Mouse (Mus musculus) myocyte (in vitro differentiated cells): ENCODE data around the gene Gm20388. TPM values are rescaled to one million over a fixed set of nuclear protein-coding genes. Genes with fewer than 3 reads are reported as not detected.

Experiments
- H3K27me3 ChIP-seq: one replicate; pipeline ENCODE4 v1.6.1; 2011; ENCODE audit not compliant: control insufficient read depth, insufficient read depth, insufficient read length
- H3K36me3 ChIP-seq: one replicate; pipeline ENCODE4 v1.6.1; 2011; ENCODE audit not compliant: control insufficient read depth, insufficient read depth
- H3K4me2 ChIP-seq: one replicate; pipeline ENCODE4 v1.6.1; 2011; ENCODE audit warnings: low read depth, control low read depth
- H3K4me3 ChIP-seq: one replicate; pipeline ENCODE4 v1.5.1; 2011; ENCODE audit warnings: mild to moderate bottlenecking, control low read depth, moderate library complexity
- H3K79me2 ChIP-seq: one replicate; pipeline ENCODE4 v1.6.1; 2011; ENCODE audit not compliant: control insufficient read depth, insufficient read depth
- H3ac ChIP-seq: one replicate; pipeline ENCODE4 v1.6.1; 2011; ENCODE audit not compliant: control insufficient read depth, insufficient read length
- CEBPB ChIP-seq: IDR thresholded peaks from 2 replicates; pipeline ENCODE4 v1.6.1; 2011; ENCODE audit warnings: mild to moderate bottlenecking, moderate library complexity; ENCODE audit not compliant: poor library complexity, insufficient read depth, severe bottlenecking
- E2F4 ChIP-seq: IDR thresholded peaks from one replicate; pipeline ENCODE4 v1.6.1; 2011; ENCODE audit warnings: mild to moderate bottlenecking, control low read depth, moderate library complexity; ENCODE audit not compliant: insufficient read depth
- MAX ChIP-seq: IDR thresholded peaks from one replicate; pipeline ENCODE4 v1.6.1; 2011; ENCODE audit warnings: low read depth, mild to moderate bottlenecking, control low read depth
- MYOD1 ChIP-seq, 3 experiments: IDR thresholded peaks; one replicate each; pipeline ENCODE4 v1.6.1; 2011; ENCODE audit warnings: control low read depth in 2 of 3, low read depth in 2 of 3, mild to moderate bottlenecking in 2 of 3, moderate library complexity in 1 of 3; ENCODE audit not compliant: insufficient read length in 2 of 3, control insufficient read depth in 1 of 3
- MYOG ChIP-seq, 3 experiments: IDR thresholded peaks; one replicate each; pipeline ENCODE4 v1.6.1; 2011; ENCODE audit warnings: control low read depth in 2 of 3, low read depth in 2 of 3, mild to moderate bottlenecking in 2 of 3; ENCODE audit not compliant: insufficient read length in 2 of 3, control insufficient read depth in 1 of 3, insufficient read depth in 1 of 3
- POLR2A ChIP-seq: IDR thresholded peaks from one replicate; pipeline ENCODE4 v1.6.1; 2011; ENCODE audit warnings: low read depth, mild to moderate bottlenecking, control low read depth, moderate library complexity; ENCODE audit not compliant: insufficient read length
- POLR2AphosphoS2 ChIP-seq: IDR thresholded peaks from one replicate; pipeline ENCODE4 v1.6.1; 2011; ENCODE audit warnings: low read depth, control low read depth; ENCODE audit not compliant: insufficient read length
- REST ChIP-seq: IDR thresholded peaks from one replicate; pipeline ENCODE4 v1.6.1; 2011; ENCODE audit warnings: mild to moderate bottlenecking, control low read depth, moderate library complexity; ENCODE audit not compliant: insufficient read depth, insufficient read length
- SRF ChIP-seq: IDR thresholded peaks from one replicate; pipeline ENCODE4 v1.6.1; 2011; ENCODE audit warnings: low read depth; ENCODE audit not compliant: control insufficient read depth, insufficient read length
- TCF12 ChIP-seq: IDR thresholded peaks from one replicate; pipeline ENCODE4 v1.6.1; 2011; ENCODE audit warnings: mild to moderate bottlenecking, control low read depth; ENCODE audit not compliant: poor library complexity, insufficient read depth, severe bottlenecking
- TCF3 ChIP-seq: IDR thresholded peaks from one replicate; pipeline ENCODE4 v1.6.1; 2011; ENCODE audit warnings: low read depth, control low read depth; ENCODE audit not compliant: insufficient read length
- USF1 ChIP-seq: IDR thresholded peaks from one replicate; pipeline ENCODE4 v1.6.1; 2011; ENCODE audit warnings: low read depth, mild to moderate bottlenecking, control low read depth, moderate library complexity
- polyA plus RNA-seq: library from polyadenylated mRNA; unstranded; fragments of >200 nt; fragmentation: generic; extraction: Trizol; gene quantifications from one replicate; pipeline ENCODE4 v1.2.1, GENCODE M21; 2012; ENCODE audit warnings: missing spikeins

Gm20388 gene
- polyA plus RNA-seq, 1 experiment = 15.3 TPM

GRCm38 (mm10) chr8:123741232-123741631 is 3830.6 kb downstream of the Gm20388 start:
- no peaks in the 10 kb centered on the region for H3K79me2 ChIP-seq
- no peak overlapping the region for H3K4me2 ChIP-seq
- H3K27me3 ChIP-seq = no peaks in the 10 kb centered on the region
- no peak overlapping the region for H3ac ChIP-seq
- TF ChIP-seq POLR2A = no peak
- TF ChIP-seq SRF = no peak
- no peak for TF ChIP-seq MAX
- no peaks in the 10 kb centered on the region for H3K36me3 ChIP-seq
- H3K4me3 ChIP-seq = no peak overlapping the region

- no peak overlapping the region for H3ac ChIP-seq
- H3K4me3 ChIP-seq = no peak overlapping the region
- no peak overlapping the region for H3K4me2 ChIP-seq
- H3K79me2 ChIP-seq = no peaks in the 10 kb centered on the region
- no peaks in the 10 kb centered on the region for H3K27me3 ChIP-seq
- TF ChIP-seq E2F4 = no peak
- no peak for TF ChIP-seq MYOD1 (IDR thresholded peaks at IDR 0.05; ENCODE audit: control insufficient read depth in 1 of 3, insufficient read length in 2 of 3, low read depth in 2 of 3)
- TF ChIP-seq SRF = no peak
- TF ChIP-seq POLR2AphosphoS2 = no peak
- TF ChIP-seq USF1 = no peak
- no peak for TF ChIP-seq REST
- no peak for TF ChIP-seq POLR2A
- TF ChIP-seq CEBPB = no peak
- no peak for TF ChIP-seq MYOG (IDR thresholded peaks at IDR 0.05; ENCODE audit: control insufficient read depth in 1 of 3, insufficient read depth in 1 of 3, insufficient read length in 2 of 3, low read depth in 2 of 3)
- no peak for TF ChIP-seq TCF3
- no peak for TF ChIP-seq MAX
- no peak for TF ChIP-seq TCF12
- no peaks in the 10 kb centered on the region for H3K36me3 ChIP-seq
Observed at GRCm38 (mm10) chr8:123746488-123746887, 3835.8 kb downstream of the Gm20388 start.

GRCm38 (mm10) chr8:123747772-123748171 is 3837.1 kb downstream of the Gm20388 start:
- Histone ChIP-seq H3K4me3 (no peak overlapping the region), H3ac (no peak overlapping the region), H3K36me3 (no peaks in the 10 kb centered on the region), H3K4me2 (no peak overlapping the region), H3K79me2 (no peaks in the 10 kb centered on the region), H3K27me3 (no peaks in the 10 kb centered on the region)
- no peak for TF ChIP-seq MAX
- TF ChIP-seq POLR2AphosphoS2 = no peak
- TF ChIP-seq SRF = no peak
- no peak for TF ChIP-seq MYOD1 (IDR thresholded peaks at IDR 0.05; ENCODE audit: control insufficient read depth in 1 of 3, insufficient read length in 2 of 3, low read depth in 2 of 3)
- TF ChIP-seq REST = no peak
- TF ChIP-seq TCF12 = no peak
- no peak for TF ChIP-seq MYOG (IDR thresholded peaks at IDR 0.05; ENCODE audit: control insufficient read depth in 1 of 3, insufficient read depth in 1 of 3, insufficient read length in 2 of 3, low read depth in 2 of 3)
- TF ChIP-seq CEBPB = no peak
- TF ChIP-seq POLR2A = no peak
- no peak for TF ChIP-seq USF1
- no peak for TF ChIP-seq E2F4

- TF ChIP-seq E2F4 = no peak
- TF ChIP-seq CEBPB = no peak
- no peak for TF ChIP-seq SRF
- TF ChIP-seq MYOG (IDR thresholded peaks at IDR 0.05; ENCODE audit: control insufficient read depth in 1 of 3, insufficient read depth in 1 of 3, insufficient read length in 2 of 3, low read depth in 2 of 3) = no peak
- no peak for TF ChIP-seq TCF3
- TF ChIP-seq POLR2AphosphoS2 = no peak
- no peak for TF ChIP-seq USF1
- no peak for TF ChIP-seq MYOD1 (IDR thresholded peaks at IDR 0.05; ENCODE audit: control insufficient read depth in 1 of 3, insufficient read length in 2 of 3, low read depth in 2 of 3)
- no peak for TF ChIP-seq TCF12
- TF ChIP-seq POLR2A = no peak
- TF ChIP-seq REST = no peak
- TF ChIP-seq MAX = no peak
- H3K27me3 ChIP-seq = no peaks in the 10 kb centered on the region
- H3K79me2 ChIP-seq = no peaks in the 10 kb centered on the region
- H3K4me3 ChIP-seq = no peak overlapping the region
- no peaks in the 10 kb centered on the region for H3K36me3 ChIP-seq
- peak overlapping the region; percentile 7 for H3K4me2 ChIP-seq
- no peak overlapping the region for H3ac ChIP-seq
Observed at GRCm38 (mm10) chr8:123750171-123750693, 3839.6 kb downstream of the Gm20388 start.

GRCm38 (mm10) chr8:123752773-123753468 is 3842.3 kb downstream of the Gm20388 start:
- TF ChIP-seq MYOG (IDR thresholded peaks at IDR 0.05; ENCODE audit: control insufficient read depth in 1 of 3, insufficient read depth in 1 of 3, insufficient read length in 2 of 3, low read depth in 2 of 3) = peak in 2 of 3 experiments; percentile 23 to 43
- TF ChIP-seq USF1 = no peak
- TF ChIP-seq MYOD1 (IDR thresholded peaks at IDR 0.05; ENCODE audit: control insufficient read depth in 1 of 3, insufficient read length in 2 of 3, low read depth in 2 of 3) = peak in 2 of 3 experiments; percentile 19 to 46
- Histone ChIP-seq H3K36me3 (no peaks in the 10 kb centered on the region), H3ac (no peak overlapping the region), H3K27me3 (no peaks in the 10 kb centered on the region), H3K4me2 (peak overlapping the region; percentile 56), H3K4me3 (no peak overlapping the region), H3K79me2 (no peaks in the 10 kb centered on the region)
